Mouse (Mus musculus): ENCODE data around the gene Fndc3b. TPM values are rescaled to one million over a fixed set of nuclear protein-coding genes. Genes with fewer than 3 reads are reported as not detected.

The Fndc3b gene
- total RNA-seq, 1 experiment from 2014 or later = 105 TPM

- DNase-seq = peak; percentile 50
These were observed 1.8 kb downstream of the Fndc3b start for GRCm38 (mm10) chr3:27709096-27709905.

- DNase-seq = peak; percentile 25
These were observed 2.5 kb downstream of the Fndc3b start for GRCm38 (mm10) chr3:27708581-27708980.

- DNase-seq = no peak
These were observed 5.3 kb downstream of the Fndc3b start for GRCm38 (mm10) chr3:27705761-27706160.

GRCm38 (mm10) chr3:27705056-27705455 is 6.1 kb downstream of the Fndc3b start:
- DNase-seq = peak; percentile 36

GRCm38 (mm10) chr3:27704641-27705040 is 6.5 kb downstream of the Fndc3b start:
- DNase-seq = no peak

GRCm38 (mm10) chr3:27703531-27703930 is 7.6 kb downstream of the Fndc3b start:
- no peak for DNase-seq

GRCm38 (mm10) chr3:27703081-27703480 is 8.0 kb downstream of the Fndc3b start:
- DNase-seq = no peak

- no peak for DNase-seq
These were observed 12.4 kb downstream of the Fndc3b start for GRCm38 (mm10) chr3:27698671-27699070.

GRCm38 (mm10) chr3:27696449-27696797 is 14.7 kb downstream of the Fndc3b start:
- no peak for DNase-seq

- DNase-seq = peak; percentile 25
These were observed 15.3 kb downstream of the Fndc3b start for GRCm38 (mm10) chr3:27695612-27696448.

- no peak for DNase-seq
These were observed 16.5 kb downstream of the Fndc3b start for GRCm38 (mm10) chr3:27694586-27694985.

GRCm38 (mm10) chr3:27694111-27694510 is 17.0 kb downstream of the Fndc3b start:
- no peak for DNase-seq

GRCm38 (mm10) chr3:27691486-27692160 is 19.5 kb downstream of the Fndc3b start:
- no peak for DNase-seq

GRCm38 (mm10) chr3:27690030-27690429 is 21.1 kb downstream of the Fndc3b start:
- DNase-seq = peak; percentile 91

- peak; percentile 86 for DNase-seq
These were observed 21.8 kb downstream of the Fndc3b start for GRCm38 (mm10) chr3:27689149-27689865.

GRCm38 (mm10) chr3:27686732-27687491 is 24.2 kb downstream of the Fndc3b start:
- DNase-seq = peak; percentile 40

GRCm38 (mm10) chr3:27685650-27686208 is 25.4 kb downstream of the Fndc3b start:
- DNase-seq = no peak

- DNase-seq = no peak
These were observed 26.0 kb downstream of the Fndc3b start for GRCm38 (mm10) chr3:27685134-27685533.

GRCm38 (mm10) chr3:27683374-27683773 is 27.7 kb downstream of the Fndc3b start:
- no peak for DNase-seq

GRCm38 (mm10) chr3:27677574-27677973 is 33.5 kb downstream of the Fndc3b start:
- DNase-seq = peak; percentile 61

- no peak for DNase-seq
These were observed 37.4 kb downstream of the Fndc3b start for GRCm38 (mm10) chr3:27673660-27674059.

All from adrenal gland, postnatal 14 days (tissue).